Mouse (Mus musculus) adrenal gland, postnatal 14 days (tissue): ENCODE measurements around the gene Tmem132c. TPM values are rescaled to one million over a fixed set of nuclear protein-coding genes. Genes with fewer than 3 reads are reported as not detected.

Experiments
- DNase-seq: peaks from one replicate; pipeline ENCODE4 v3.0.0; 2021; ENCODE audit warnings: mixed read lengths
- total RNA-seq: library from RNA; stranded (reverse); gene quantifications from 2 replicates; pipeline ENCODE4 v1.2.3, GENCODE M21; 2021

The Tmem132c gene
- total RNA-seq, 1 experiment from 2014 or later, result 1.0 TPM

DNA sequence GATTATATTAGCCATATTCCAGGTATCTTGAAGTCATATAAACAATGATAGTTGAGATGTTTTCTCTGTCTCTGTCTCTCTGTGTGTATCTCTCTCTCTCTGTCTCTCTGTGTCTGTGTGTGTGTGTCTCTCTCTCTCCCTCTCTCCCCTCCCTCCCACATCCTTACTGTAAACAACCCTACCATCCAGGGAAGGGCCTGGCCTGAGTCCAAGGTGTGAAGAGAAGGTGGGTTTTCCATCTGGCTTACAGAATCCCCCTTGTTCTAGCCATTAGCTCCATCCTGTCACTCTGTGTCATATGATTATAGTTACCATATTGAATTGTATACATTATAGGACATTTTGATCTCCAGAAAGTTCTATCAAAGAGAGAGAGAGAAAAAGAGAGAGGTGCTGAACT, 182.3 kb downstream of the Tmem132c start:
- DNase-seq, result no peak

DNA sequence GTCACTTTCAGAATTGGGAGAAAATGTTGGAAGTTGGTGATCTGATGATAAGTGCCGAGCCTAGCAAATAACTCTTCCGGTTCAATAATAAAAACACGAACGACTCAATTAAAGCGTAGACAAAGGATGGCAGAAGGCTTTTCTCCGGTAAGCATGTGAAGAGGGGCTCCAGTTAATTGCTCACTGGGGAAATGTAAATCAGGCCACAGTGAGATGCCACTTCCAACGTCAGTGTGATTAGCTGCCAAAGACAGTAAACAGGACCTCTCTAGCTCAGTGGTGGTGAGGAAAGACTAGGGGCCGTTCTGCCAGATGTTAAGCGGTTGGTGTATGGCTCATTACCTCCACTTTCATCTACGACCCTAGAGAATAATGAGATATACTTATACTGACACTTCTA, 187.5 kb downstream of the Tmem132c start:
- no peak for DNase-seq

DNA sequence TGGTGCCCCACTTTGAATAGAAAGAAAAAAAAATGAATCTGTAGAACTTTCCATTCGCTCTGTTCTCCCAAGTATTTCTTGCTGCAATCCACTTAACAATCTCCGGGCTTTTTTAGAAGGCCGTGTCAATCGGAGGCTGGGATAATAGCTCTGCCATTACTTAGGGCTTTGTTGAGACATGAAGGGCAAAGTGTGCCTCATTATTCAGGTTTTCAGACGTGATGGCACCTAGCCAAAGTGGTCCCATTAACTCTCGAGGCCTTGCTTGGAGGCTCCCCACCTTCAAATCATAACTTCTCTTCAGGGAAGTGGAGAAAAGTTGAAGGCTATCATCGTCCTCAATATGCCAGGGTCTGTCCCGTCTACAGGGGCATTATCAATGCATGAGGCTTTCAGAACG, 190.0 kb downstream of the Tmem132c start:
- DNase-seq, result no peak

DNA sequence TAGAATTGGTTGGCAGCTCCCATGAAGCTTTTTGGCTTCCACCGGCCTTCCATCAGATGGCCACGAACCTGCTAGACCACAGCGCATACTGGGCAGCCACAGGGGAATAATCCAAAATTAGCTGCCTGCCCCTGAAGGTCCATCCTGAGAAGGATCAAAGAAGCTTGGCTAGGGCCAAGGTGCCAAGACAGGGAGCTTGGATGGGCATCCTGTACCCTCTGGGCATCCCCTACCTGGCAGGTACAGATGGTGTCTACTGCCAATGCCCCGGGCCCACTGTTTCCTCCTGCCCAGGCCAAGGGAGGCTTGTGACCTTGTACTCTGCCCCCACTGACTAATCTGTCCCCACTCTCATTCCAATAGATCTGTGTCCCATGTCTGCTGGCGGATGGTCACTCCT, 195.2 kb downstream of the Tmem132c start:
- no peak for DNase-seq

DNA sequence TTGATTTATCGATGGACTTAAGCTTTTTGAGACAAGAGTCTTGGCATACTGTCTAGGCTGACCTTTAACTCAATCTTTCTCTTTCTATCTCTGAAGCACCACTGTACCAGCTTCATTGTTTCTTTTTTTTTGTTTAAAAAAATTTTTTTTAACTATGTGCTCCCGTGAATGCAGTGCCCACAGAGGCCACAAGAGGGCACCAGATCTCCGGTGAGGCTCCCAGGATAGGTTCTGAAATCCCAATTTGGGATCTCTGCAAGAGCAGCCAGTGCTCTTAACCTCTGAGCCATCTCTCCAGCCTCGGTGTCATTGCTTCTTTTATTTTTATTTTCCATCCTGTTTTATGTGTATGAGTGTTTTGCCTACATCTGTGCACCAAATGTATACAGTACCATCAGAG, 197.0 kb downstream of the Tmem132c start:
- DNase-seq, result no peak

DNA sequence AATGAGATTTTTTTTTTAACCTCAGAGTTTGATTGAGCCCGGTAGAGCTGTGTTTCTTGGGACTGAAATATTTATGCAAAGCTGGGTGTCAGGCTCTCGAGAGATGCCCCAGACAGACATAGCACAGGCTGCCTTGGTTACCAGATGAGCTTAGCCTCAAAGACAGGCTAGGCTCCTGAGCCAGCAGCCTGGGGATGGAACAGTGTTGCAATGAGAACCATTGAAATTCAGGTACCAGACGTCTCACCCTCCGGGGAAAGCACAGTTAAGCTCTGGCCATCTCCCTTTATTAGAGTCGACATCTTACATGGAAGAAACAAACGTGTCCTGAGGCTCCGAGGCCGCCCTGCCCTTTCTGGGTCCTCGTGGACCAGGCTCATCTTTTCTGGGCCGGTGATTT, 200.4 kb downstream of the Tmem132c start:
- DNase-seq, result no peak

DNA sequence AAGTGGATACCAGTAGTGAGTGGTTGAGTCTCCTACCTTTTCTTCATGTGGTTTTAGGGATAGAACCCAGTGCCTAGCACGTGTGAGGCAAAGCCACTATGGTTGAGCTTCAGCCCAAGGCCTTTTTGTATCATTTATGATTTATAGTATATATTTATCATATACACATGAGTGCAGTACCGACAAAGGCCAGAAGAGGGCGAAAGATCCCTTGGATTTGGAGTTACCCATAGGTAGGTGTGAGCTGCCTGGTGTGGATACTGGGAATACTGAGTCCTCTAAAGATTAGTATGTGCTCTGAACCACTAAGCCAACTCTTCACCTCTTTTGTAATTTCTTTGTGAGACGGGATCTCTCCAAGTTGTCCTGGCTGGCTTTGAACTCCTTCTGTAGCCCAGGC, 212.0 kb downstream of the Tmem132c start:
- peak; percentile 13 for DNase-seq

DNA sequence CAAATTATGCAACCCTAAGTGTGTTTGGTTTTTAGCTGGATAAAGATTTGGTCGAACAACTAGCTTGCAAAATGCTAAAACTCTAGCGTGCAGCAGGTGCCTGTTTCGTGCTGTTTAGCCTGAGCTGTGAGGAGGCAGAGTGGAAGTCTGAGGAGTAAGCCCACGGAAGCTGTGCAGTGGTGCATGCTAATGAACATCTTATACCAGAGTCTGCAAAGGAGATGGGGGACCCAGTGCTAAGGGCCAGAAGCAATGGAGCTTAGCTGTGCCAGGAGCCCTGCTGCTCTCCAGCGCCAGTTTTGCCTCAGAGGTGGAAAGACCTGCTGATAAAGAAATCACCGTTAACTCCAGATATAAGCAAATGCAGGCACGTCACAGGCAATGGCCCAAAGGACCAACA, 212.5 kb downstream of the Tmem132c start:
- DNase-seq, result no peak

DNA sequence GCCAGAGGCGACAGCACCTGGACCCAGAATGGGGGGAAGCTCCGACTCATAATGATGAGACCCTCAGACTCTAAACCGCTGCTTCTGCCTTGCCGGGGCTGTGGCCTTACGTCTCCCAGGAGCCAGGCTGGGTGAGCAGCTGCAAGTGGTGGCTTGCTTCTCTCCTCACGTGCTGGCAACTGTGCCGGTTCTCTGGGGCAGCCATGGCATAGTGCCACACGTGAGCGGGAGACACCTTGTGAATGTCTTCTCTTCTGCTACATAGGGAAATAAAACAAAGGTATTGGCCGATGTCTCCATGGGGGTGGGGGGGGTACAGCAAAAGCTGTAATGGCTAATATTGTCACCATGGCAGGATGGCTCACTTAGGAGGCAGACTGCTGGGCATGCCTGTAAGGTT, 214.5 kb downstream of the Tmem132c start:
- no peak for DNase-seq

DNA sequence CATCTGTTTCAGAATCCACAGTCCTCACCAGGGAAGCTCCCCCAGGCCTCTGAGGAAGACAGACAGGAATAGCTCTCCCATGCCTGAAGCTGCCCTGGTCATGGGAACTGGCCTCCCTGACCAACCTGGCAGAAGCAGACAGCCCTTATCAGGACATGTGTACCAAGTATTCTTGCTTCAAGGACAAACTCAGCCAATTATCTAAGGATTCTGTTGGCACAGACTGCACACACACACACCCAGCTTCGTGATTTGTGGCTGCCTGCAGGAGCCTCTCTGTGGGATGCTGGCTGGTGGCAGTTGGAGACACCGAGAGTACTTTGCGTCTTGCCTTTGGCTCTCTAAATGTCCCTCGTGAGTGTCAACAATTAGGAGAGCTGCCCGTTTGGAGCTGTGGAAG, 226.5 kb downstream of the Tmem132c start:
- DNase-seq, result peak; percentile 6

DNA sequence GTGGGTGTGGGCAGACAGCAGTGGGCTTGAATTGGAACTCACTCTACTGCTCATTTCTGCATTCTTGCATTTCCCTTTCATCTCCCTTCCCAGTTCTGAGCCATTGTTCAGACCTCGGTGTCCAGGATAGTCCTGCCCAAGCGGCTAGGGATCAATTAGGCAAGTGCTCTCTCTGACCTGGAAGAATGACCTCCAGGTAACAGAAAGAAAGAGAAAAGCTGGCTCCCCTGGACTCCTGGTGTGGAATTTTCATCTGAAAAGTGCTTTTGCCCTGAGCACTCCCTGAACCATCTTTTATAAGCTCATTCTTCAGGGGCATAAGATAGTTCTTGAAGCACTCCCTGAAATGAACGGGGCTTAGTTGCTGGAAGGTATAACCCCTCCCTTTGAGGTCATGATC, 228.7 kb downstream of the Tmem132c start:
- DNase-seq, result no peak

DNA sequence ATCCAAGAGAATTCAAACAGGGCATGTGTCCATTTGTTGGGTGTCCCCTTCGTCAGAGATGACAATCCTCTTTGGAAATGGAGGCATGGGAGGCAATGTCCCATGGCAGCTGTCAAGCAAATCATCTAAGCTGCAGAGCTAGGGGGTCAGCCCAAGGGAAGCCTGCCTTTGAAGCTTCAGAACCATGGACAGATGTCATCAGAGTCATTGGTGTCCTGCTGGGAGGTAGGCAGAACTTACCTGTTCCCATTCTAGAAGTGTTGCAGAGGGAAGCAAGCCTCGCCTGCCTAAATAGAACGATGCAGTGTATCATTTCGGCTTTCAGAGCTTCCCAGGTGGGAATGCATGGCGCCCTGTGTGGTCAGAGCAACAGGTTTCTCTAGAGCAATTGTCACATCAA, 230.3 kb downstream of the Tmem132c start:
- no peak for DNase-seq

DNA sequence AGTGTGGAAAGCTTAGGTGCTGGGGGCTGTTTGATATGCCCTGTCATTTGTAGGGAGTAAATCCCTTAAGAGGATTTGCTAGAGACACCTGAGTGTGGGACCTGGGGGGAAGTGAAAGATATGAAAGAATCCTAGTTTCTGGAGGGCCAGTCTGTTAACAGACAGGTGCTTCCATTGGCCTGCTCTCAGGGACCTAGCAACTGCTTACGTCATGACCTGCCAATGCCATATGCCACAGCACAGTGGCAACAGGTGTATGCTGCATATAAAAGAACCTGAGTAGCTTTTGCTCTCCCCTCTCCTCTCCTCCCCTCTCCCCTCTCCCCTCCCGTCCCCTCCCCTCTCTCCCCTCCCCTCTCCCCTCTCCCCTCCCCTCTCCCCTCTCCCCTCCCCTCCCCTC, 232.1 kb downstream of the Tmem132c start:
- no peak for DNase-seq

DNA sequence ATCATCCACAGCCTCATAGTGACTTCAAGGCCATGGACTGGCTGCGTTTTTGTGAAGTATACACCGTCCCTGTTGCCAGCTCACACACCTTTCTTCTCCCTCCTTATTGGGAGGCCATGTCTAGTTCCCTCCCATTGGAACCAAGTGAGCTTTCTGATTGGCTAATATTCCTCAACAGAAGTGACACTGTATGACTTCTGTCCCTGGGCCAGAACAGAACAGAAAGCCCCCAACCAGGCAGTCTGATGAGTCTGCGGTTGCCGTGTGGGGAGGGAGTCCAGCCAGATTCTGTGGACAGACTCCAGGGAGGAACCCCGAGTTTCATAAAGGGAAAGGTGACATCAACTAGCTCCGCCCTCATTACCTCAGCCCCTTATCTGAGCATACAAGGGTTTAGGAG, 233.2 kb downstream of the Tmem132c start:
- no peak for DNase-seq

DNA sequence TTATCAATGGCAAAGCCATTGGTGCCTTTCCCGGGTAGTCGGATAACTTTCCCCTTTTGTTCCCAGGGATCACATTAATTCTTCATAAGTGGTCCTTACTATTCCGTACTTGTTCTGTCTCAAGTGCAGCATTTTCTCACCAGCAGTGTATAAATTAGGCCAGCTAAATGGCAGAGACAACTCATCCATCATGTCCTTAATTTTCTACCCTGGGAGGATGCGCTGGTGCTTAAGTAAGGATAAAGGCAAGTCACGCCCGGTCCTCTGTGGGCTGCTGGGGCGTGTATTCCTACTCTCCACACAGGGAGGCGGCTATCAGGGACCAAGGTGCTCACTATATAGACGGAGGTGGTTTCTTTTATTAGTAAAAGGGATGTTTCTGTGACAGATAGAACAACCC, 236.2 kb downstream of the Tmem132c start:
- DNase-seq, result no peak

DNA sequence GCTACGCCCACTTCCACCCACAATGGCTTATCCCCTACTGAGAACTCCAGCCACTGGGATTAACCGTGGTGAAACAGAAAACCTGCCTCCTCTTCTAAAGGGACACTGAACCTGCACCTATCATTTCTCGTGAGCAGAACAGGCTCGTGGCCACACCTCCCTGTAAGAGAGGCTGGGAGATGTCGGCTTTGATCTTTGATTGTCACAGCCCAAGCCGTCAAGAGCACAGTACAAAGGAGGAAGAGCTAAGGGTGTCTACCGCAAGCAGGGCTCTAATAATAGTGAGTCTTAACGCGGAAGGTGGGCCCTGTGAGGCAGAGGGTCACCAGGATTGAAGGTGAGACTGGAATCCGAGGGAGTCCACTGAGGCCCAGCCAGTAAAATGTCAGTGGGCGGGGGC, 236.7 kb downstream of the Tmem132c start:
- no peak for DNase-seq

DNA sequence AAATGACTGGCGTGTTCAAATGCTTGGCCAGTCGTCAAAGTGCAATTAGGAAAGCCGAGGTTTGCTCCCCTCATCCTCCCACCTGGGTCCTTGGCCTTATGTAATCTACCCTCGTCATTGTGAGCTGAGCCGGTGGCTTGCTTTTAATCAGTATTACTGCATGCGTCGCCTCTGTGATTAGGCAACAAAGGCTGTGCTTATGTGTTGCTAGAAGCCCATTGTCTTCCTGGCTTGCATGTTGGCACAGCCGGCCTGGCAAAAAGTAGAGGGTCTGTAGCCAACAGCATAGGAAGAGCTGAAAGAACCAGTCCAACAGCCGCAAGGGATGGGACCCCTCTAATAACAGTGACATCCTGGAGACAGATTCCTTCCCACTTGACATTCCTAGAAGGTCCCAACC, 239.3 kb downstream of the Tmem132c start:
- no peak for DNase-seq

DNA sequence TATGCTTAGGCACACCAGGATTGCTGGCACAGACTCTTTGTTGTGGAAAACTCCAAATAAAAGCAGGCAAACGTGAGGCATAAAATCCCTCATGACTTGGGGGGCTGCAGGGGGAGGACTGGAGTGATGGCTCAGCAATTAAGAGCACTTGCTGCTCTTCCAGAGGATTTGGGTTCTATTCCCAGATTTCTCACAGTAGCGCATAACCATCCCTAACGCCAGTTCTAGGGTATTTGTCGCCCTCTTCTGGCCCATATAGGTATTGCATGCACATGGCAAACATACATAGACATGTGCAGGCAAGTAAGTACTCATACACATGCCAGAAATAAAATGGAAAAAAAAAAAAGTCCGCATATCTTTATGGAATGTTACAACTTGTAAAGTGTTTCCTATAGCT, 239.8 kb downstream of the Tmem132c start:
- peak; percentile 66 for DNase-seq

DNA sequence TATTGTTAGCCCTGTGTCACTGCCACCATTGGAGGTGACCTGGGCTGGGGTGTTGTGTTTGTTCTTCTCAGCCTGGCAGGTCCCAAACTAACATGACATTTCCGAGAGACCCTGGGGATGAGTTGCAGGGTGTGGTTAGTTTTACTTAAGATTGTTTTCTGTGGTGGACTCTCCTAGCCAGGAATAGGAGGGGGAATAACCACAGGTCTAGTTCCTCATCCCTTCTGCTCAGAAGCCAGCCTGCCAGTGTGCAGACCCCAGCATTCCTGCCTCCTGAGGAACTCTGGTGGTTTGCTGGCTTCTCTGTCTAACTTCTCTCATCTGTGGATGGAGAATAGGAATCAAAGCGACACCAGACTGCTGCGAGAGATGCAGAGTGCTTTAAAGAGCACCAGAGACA, 240.7 kb downstream of the Tmem132c start:
- no peak for DNase-seq

DNA sequence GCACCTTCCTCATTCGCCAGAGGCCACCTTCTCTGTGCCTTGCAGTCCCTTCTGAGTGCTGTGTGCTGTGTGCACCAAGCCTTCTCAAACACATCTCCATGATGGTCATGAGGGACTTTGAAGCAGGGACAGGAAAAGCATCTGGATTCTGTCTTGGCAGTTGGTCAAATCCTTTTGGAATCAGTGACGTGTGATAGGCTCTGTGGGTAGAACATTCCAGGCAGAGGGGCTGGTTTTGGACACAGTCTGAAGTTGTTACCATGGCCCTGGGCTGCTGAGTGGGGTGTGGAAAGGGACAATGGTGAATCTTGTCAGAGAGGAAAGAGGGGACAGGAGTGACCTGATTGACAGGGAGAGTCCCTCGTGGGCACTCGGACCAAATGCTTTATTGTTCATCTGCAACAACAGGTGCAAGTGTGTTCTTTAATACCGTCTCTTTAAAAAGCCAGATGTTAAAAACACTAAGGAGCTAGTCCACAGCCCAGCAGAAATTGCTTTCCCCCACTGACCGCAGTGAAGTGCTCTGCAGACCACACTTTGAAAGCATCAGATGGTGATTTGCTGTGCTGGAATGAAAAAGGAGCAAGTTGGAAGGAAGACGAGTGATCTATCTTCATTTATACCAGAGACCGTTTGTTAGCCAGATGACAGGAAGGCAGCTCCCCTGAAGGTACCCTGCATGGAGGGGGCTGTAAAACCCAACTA, 242.5 kb downstream of the Tmem132c start:
- DNase-seq, result no peak

DNA sequence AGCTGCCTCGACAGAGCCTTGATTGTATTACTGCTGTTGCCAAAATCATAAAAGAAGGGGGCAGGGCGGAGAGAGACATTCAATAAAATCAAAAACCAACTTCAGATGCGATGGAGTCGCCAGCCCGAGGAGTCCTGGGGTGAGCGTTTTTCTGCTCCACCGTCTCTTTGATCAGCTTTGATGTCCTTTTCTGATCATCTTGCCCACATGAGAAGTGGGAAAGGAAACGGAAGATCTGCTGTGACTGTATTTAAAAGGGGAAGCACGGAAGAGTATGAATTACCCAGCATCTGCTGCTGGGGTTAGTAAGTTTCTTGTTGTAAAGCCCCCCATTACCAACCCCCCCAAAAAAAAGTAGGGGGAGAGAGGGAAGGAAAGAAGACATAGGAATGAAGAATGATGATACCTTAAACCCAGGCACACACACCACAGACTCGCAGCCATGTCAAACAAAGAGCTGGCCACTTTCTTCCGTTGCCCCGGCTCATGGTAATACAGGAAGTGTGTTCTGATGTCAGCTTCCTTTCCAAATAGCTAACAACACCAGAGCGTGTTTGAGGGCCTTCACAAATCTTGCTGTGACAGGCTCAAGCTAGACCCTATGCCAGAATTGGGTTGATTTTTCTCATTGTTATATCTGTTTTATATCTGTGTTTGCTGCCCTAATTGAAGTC, 243.3 kb downstream of the Tmem132c start:
- no peak for DNase-seq

DNA sequence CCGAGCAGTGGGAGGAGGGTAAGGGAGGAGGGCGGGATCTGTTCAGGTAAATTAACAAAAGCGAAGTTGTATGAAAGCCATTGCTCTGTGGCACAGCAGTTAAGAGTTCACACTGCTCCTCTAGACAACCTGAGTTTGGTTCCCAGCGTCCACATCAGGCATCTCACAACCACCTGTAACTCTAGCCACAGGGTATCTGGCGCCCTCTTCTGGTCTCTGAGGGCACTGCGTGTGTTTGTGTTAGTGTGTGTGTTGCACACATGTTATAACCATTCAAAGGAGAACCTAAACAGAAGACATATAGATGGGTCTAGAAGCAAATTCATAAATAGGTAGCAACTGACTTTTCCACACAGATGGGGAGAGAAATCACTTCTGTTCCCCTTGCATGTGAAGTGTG, 245.6 kb downstream of the Tmem132c start:
- DNase-seq, result no peak

DNA sequence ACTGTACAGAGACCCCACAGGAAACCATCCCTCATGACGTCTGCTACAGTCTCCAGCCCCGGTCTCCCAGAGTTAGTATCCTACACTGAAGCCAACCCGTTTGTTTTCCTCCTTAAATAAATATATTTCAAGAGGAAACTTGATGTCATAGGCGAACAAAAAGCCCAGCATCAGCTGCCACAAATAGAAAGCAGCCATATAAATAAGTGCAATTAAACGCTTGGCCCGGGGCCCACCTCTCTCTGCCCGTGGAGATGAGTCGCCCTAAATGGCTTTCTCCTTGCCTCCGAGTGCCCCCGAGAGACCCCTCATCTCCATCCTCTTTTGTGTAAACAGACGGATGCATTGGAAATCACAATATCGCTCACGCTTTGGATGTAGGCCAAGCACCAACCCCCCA, 247.1 kb downstream of the Tmem132c start:
- DNase-seq, result no peak

DNA sequence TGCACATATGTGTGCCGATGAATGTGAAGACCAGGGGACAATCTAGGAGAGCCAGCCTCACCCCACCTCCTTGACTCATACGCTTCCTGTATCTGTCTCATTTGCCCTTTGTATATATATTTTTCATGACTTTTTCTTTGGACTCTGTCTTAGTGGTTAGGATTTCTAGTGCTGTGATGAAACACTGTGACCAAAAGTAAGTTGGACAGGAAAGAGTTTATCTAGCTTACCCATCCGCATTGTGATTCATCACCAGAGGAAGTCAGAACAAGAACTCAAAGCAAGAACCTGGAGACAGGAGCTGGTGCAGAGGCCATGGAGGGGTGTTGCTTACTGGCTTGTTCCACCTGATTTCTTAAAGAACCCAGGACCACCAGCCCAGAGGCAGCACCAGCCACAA, 250.1 kb downstream of the Tmem132c start:
- no peak for DNase-seq
